Mouse (Mus musculus) liver, postnatal 0 days (tissue): Measurements from ENCODE around the gene Pttg1.

Experiments used
- CTCF ChIP-seq: sonication (generic); IDR thresholded peaks from 2 replicates; pipeline ENCODE4 v1.5.1; 2016; ENCODE audit warnings: antibody characterized with exemption, low read depth
- EP300 ChIP-seq: IDR thresholded peaks from 2 replicates; pipeline ENCODE4 v1.6.1; 2016; ENCODE audit warnings: antibody characterized with exemption, low read depth, mild to moderate bottlenecking

GRCm38 (mm10) chr11:43410291-43410690 lies 15.8 kb downstream of the Pttg1 start:
- TF ChIP-seq CTCF (no peak), EP300 (no peak)
